Mouse (Mus musculus) liver, embryonic 14.5 days (tissue): ENCODE data around the gene 4933405O20Rik.

Experiments used
- CTCF ChIP-seq: IDR thresholded peaks from 2 replicates; pipeline ENCODE4 v1.5.1; 2016; ENCODE audit warnings: antibody characterized with exemption, low read depth, control low read depth
- EP300 ChIP-seq: IDR thresholded peaks from 2 replicates; pipeline ENCODE4 v1.6.1; 2016; ENCODE audit warnings: antibody characterized with exemption, low read depth

GRCm38 (mm10) chr7:50598890-50599289, at the start of gene 4933405O20Rik:
- TF ChIP-seq CTCF (no peak), EP300 (no peak)
